Mouse (Mus musculus) embryonic facial prominence, embryonic 11.5 days (tissue): ENCODE data around the gene Fxyd3. TPM values are rescaled to one million over a fixed set of nuclear protein-coding genes. Genes with fewer than 3 reads are reported as not detected.

Experiments used
- ATAC-seq: fragments of 200-750 bp; cut with Nextera tagmentation; replicated peaks from 2 replicates; pipeline ENCODE4 v1.8.0; 2017; ENCODE audit warnings: low read depth; ENCODE audit not compliant: insufficient number of reproducible peaks, low FRiP score, low TSS enrichment
- DNase-seq: peaks from one replicate; pipeline ENCODE4 v3.0.0-alpha.2; 2015; ENCODE audit warnings: low spot score
- H3K27ac ChIP-seq: fragments of 300-500 bp; sonication (generic); replicated peaks from 2 replicates; pipeline ENCODE4 v1.5.1; 2014; ENCODE audit warnings: mild to moderate bottlenecking, low read depth, low read length, control low read depth
- H3K27me3 ChIP-seq: fragments of 300-500 bp; sonication (generic); 2 replicates; pipeline ENCODE4 v1.6.1; 2014; ENCODE audit warnings: mild to moderate bottlenecking, low read length, moderate library complexity, mixed read lengths; ENCODE audit not compliant: control insufficient read depth, insufficient read depth
- H3K36me3 ChIP-seq: fragments of 300-500 bp; sonication (generic); replicated peaks from 2 replicates; pipeline ENCODE4 v1.6.1; 2014; ENCODE audit warnings: low read depth, mild to moderate bottlenecking, low read length, moderate library complexity, mixed read lengths; ENCODE audit not compliant: control insufficient read depth, insufficient read depth
- H3K4me1 ChIP-seq: fragments of 300-500 bp; sonication (generic); 2 replicates; pipeline ENCODE4 v1.6.1; 2014; ENCODE audit warnings: low read length, mixed read lengths; ENCODE audit not compliant: control insufficient read depth, insufficient read depth
- H3K4me2 ChIP-seq: fragments of 300-500 bp; sonication (generic); 2 replicates; pipeline ENCODE4 v1.6.1; 2014; ENCODE audit warnings: low read depth, mild to moderate bottlenecking, control low read depth, low read length, moderate library complexity
- H3K4me3 ChIP-seq: fragments of 300-500 bp; sonication (generic); 2 replicates; pipeline ENCODE4 v1.5.1; 2014; ENCODE audit warnings: low read depth, low read length, control low read depth
- H3K9ac ChIP-seq: fragments of 300-500 bp; sonication (generic); replicated peaks from 2 replicates; pipeline ENCODE4 v1.6.1; 2014; ENCODE audit warnings: mild to moderate bottlenecking, control low read depth, low read length
- H3K9me3 ChIP-seq: fragments of 300-500 bp; sonication (generic); replicated peaks from 2 replicates; pipeline ENCODE4 v1.6.1; 2016; ENCODE audit warnings: mild to moderate bottlenecking, low read length, inconsistent platforms, mixed read lengths; ENCODE audit not compliant: control insufficient read depth
- WGBS: fragments of 180-500 bp; shearing (Covaris S2); extraction: QIAGEN DNeasy Blood & Tissue Kit; methylation state at CpG from one replicate; pipeline ENCODE4 v1.1.7; 2014; 5-methylcytosine and 5-hydroxymethylcytosine counted together
- microRNA-seq: library from miRNA; unstranded; fragments of <30 nt; microRNA quantifications from one replicate; pipeline ENCODE4, GENCODE M21; 2016; ENCODE audit warnings: borderline number of aligned reads
- polyA plus RNA-seq: library from polyadenylated mRNA; unstranded; fragments of >200 nt; fragmentation: Nextera tagmentation; extraction: Ambion mirVana; gene quantifications from 2 replicates; pipeline ENCODE4 v1.2.1, GENCODE M21; 2014

The Fxyd3 gene
- polyA plus RNA-seq, 1 experiment from 2014 or later, result 11.8 TPM

- 77% methylated on average over 2 of the region's 2 CpGs for WGBS
- ATAC-seq, result no peak
- H3K4me1 ChIP-seq, result no peaks in the 10 kb centered on the region
Measured at GRCm38 (mm10) chr7:31030717-31031116, 45.8 kb downstream of the Fxyd3 start.

GRCm38 (mm10) chr7:31028609-31029008 is 47.9 kb downstream of the Fxyd3 start:
- ATAC-seq (no peak), DNase-seq (no peak)
- Histone ChIP-seq H3K9ac (no peak overlapping the region), H3K36me3 (no peaks in the 10 kb centered on the region), H3K27me3 (no peaks in the 10 kb centered on the region), H3K4me2 (no peak overlapping the region), H3K9me3 (no peaks in the 10 kb centered on the region), H3K4me1 (no peaks in the 10 kb centered on the region), H3K4me3 (no peak overlapping the region), H3K27ac (no peak overlapping the region)
- WGBS, result 70% methylated on average over 8 of the region's 8 CpGs

More at GRCm38 (mm10) chr7:31030717-31031116, 45.8 kb downstream of the Fxyd3 start:
- Histone ChIP-seq H3K4me2 (no peak overlapping the region), H3K27me3 (no peaks in the 10 kb centered on the region), H3K9ac (no peak overlapping the region), H3K27ac (no peak overlapping the region), H3K9me3 (no peaks in the 10 kb centered on the region), H3K4me3 (no peak overlapping the region), H3K36me3 (no peaks in the 10 kb centered on the region)
- DNase-seq, result no peak

Small RNAs within 50 kb of the gene (microRNA-seq; reads per million reads assigned to microRNA genes)
- not detected for gene Mir7050

Other genes with a start within 250 kb of the Fxyd3 start
- not detected in 2 replicates for gene Ffar3, start 220.5 kb downstream of the Fxyd3 start, polyA plus RNA-seq
- not detected in 2 replicates for gene Ffar1, start 215.1 kb downstream of the Fxyd3 start, polyA plus RNA-seq
- not detected in 2 replicates for gene Cd22, start 196.4 kb downstream of the Fxyd3 start, polyA plus RNA-seq
- 0.17 and 0.42 TPM in 2 replicates for gene Mag, start 161.8 kb downstream of the Fxyd3 start, polyA plus RNA-seq
- gene Hamp2, start 152.0 kb downstream of the Fxyd3 start, polyA plus RNA-seq, result not detected in 2 replicates
- not detected in 2 replicates for gene Hamp, start 132.7 kb downstream of the Fxyd3 start, polyA plus RNA-seq
- 21.9 and 25.9 TPM in 2 replicates for gene Usf2, start 119.9 kb downstream of the Fxyd3 start, polyA plus RNA-seq
- 18.9 and 20.5 TPM in 2 replicates for gene Lsr, start 103.2 kb downstream of the Fxyd3 start, polyA plus RNA-seq
- gene Fam187b, start 102.9 kb downstream of the Fxyd3 start, polyA plus RNA-seq, result 1.6 and 1.8 TPM in 2 replicates
- gene Fxyd5, start 34.2 kb downstream of the Fxyd3 start, polyA plus RNA-seq, result 10.3 and 12.5 TPM in 2 replicates
- 8.7 and 11.2 TPM in 2 replicates for gene Fxyd7, start 25.2 kb downstream of the Fxyd3 start, polyA plus RNA-seq
- 11.8 and 12.0 TPM in 2 replicates for gene Fxyd1, start 19.5 kb downstream of the Fxyd3 start, polyA plus RNA-seq
- gene Lgi4, start 17.4 kb downstream of the Fxyd3 start, polyA plus RNA-seq, result 1.2 and 1.5 TPM in 2 replicates
- 2.2 and 3.6 TPM in 2 replicates for gene Hpn, start 38.6 kb upstream of the Fxyd3 start, polyA plus RNA-seq
- 0.81 and 0.96 TPM in 2 replicates for gene Scn1b, start 50.3 kb upstream of the Fxyd3 start, polyA plus RNA-seq
- 76.7 and 76.8 TPM in 2 replicates for gene Gramd1a, start 79.2 kb upstream of the Fxyd3 start, polyA plus RNA-seq
- not detected in 2 replicates for gene Scgb2b2, start 213.8 kb upstream of the Fxyd3 start, polyA plus RNA-seq
- gene Scgb1b2, start 215.1 kb upstream of the Fxyd3 start, polyA plus RNA-seq, result not detected in 2 replicates